Mouse (Mus musculus) granulocyte monocyte progenitor cell, adult 5-6 weeks (primary cell): ENCODE data around the gene Syt10. TPM values are rescaled to one million over a fixed set of nuclear protein-coding genes. Genes with fewer than 3 reads are reported as not detected.
"Not testable (repeated sequence)": the region's sequence is repeated elsewhere in the genome, so short reads cannot be mapped to it uniquely, and the experiment has no call there.

Experiments
- ATAC-seq: replicated peaks from 2 replicates; pipeline ENCODE4 v1.8.0; 2016; ENCODE audit warnings: mild to moderate bottlenecking, moderate TSS enrichment, inconsistent platforms; ENCODE audit not compliant: poor library complexity, severe bottlenecking
- total RNA-seq, 2 experiments: library from RNA; stranded (forward) in 1 of 2; stranded (reverse) in 1 of 2; fragments of 200-712, 200-1000 nt in 1 of 2; fragments of >200 nt in 1 of 2; fragmentation: Nextera tagmentation in 1 of 2; gene quantifications; 2 replicates each; pipeline ENCODE4 v1.2.3; 2014 to 2017

Gene Syt10
- total RNA-seq (2014; fragmentation: Nextera tagmentation) (not detected in 2 replicates), total RNA-seq (2017) (not detected in 2 replicates)

- no peak for ATAC-seq
These were observed at the start of gene Syt10 for GRCm38 (mm10) chr15:89841364-89842017. Gene Syt10 (minus strand): TSS chr15:89841860.

DNA sequence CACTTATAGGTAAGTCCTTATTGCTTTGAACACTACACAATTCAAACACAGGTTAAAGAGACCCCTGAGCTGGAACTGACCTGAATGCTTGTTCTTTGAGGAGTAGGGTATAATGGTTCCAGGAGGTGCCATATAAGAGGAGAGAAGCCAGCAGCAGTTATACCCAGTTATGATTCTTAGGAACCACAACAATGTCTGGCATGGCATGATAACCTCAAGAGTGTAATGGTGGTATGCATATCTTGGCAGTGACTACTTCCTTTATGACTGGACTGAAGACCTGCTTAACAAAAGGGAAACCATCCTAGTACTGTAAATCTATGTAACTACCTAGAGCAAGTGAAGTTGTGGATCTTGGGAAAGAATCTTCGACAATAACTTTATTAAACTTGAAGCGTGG is 42.1 kb upstream of the Syt10 start:
- no peak for ATAC-seq

- ATAC-seq: no peak
These were observed 37.3 kb upstream of the Syt10 start for GRCm38 (mm10) chr15:89878981-89879380.

- ATAC-seq: no peak
These were observed 25.6 kb downstream of the Syt10 start for GRCm38 (mm10) chr15:89816098-89816497.

DNA sequence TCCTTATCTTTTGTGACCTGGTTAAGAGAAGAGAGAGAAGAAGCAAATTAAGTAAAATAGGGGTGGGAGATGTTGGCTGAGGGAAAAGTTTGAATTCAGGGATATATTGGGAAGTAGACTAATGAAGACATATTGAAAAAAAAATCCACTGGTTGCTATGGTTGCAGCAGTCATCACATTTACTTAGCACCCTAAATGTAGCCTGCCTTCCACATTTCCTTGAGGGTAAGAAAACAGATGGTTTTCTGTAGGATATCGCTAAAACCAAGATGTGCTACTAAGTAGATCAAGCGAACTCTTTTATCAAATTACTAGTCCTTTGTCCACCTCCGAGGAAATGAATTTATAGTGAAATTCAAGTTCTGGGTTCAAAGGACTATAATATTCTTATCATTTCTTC is 37.2 kb downstream of the Syt10 start:
- ATAC-seq: no peak

DNA sequence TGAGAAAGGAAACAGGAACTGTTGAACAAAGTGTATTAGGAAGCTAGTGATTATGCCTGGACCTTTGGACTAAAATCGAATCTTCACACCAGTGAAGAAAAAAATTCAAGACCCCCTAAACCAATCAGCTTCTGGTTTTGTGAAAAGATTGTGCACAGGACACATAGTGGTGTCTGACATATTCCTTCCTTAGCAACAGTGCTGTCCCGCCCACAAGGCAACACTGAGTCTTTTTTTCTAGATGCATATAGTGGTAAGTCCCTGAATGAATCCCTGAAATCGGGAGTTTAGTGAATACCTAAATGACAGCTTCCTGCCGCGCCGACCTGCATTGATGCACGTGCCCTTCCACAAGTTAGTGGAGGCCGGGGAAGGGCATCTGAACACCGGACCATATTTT is 61.7 kb downstream of the Syt10 start:
- ATAC-seq: no peak

DNA sequence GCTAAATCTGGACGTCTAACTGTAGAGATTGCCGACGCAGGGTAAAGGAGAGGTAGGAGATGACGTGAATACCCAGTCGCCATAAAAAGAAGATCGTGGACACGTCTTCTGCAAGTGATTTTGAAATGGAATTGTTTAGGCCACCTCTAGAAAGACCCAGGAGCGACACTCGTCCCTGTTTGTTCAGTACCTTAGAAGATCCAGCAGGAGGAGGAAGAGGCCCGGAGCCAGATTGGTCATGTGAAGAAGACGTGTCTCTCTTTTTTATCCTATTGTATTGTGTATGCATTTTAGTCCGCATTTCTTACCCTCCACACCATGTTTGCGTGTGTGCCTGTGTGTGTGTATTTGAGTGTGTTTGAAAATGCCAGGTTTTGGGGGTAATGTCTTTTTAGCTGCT is 75.6 kb downstream of the Syt10 start:
- not testable (repeated sequence) for ATAC-seq

DNA sequence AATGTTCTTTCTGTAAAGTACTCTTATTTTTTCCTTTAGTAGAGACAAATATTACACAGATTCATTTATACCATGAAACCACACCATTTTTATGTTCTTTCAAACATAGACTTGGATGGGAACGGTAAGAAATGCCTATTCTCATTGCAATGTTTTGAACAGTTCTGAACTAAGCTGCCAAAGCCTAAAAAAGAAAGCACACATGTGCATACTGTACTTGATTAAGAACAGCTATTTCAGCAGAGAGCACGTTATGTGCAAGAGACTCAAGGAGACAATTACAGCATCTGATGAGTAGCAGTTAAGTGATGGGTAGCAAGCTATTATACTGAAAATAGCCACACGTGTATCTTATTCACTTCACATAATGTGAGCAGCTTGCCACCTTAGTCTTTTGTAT is 108.0 kb downstream of the Syt10 start:
- ATAC-seq: no peak

Other genes with a start within 250 kb of the Syt10 start
- gene Rabl2, start 249.9 kb downstream of the Syt10 start, total RNA-seq (2014; fragmentation: Nextera tagmentation): 10.2 and 16.8 TPM in 2 replicates
- gene Rabl2, start 249.9 kb downstream of the Syt10 start, total RNA-seq (2017): 11.1 and 18.9 TPM in 2 replicates